Mouse (Mus musculus): ENCODE results near the gene Nr2c2.
A peak's percentile ranks its signal among the peaks of the same experiment; 100 is the strongest.
"Not testable (repeated sequence)": the region's sequence is repeated elsewhere in the genome, so short reads cannot be mapped to it uniquely, and the experiment has no call there.

Nr2c2 gene

GRCm38 (mm10) chr6:92091130-92091591, at the start of gene Nr2c2:
Gene Nr2c2 (plus strand): TSS chr6:92091390.
- DNase-seq, result peak; percentile 92

DNA sequence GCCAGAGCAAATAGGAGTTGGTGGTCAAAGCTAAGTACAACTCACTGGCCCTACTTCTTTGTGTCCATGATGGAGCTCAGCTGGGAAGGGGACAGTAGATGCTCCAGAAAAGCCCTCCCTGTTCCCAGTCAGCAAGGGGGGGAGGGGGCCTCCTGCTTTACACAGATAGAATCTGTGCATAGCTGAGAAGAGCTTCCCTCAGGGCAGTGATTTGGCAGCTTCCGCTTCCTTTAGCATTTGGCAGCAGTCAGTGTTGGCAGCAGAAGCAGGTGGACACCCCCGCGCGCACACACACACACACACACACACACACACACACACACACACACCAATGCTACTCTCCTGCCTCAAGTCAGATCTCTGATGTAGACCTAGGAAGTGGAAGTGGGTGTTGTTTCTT, 49.1 kb upstream of the Nr2c2 start:
- peak; percentile 65 for DNase-seq

DNA sequence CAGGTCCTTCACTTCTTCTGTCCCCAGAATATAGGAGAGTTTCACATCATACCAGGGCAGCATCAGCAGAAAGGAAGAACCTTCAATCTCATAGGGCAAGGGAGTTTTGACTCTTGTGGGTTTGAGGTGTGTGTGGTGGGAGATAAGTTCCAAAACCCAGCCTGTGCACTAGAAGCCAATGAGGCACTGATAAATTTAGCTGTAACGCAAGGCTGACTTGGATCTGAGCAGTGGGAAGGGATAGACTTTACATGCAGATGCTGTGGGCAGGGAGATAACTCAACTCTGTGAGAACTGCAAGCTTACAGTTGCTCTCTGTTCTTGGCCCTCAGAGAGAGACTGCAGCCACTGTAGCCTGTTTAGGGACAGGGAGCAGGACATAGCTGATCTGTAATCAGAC, 48.3 kb upstream of the Nr2c2 start:
- DNase-seq, result no peak

DNA sequence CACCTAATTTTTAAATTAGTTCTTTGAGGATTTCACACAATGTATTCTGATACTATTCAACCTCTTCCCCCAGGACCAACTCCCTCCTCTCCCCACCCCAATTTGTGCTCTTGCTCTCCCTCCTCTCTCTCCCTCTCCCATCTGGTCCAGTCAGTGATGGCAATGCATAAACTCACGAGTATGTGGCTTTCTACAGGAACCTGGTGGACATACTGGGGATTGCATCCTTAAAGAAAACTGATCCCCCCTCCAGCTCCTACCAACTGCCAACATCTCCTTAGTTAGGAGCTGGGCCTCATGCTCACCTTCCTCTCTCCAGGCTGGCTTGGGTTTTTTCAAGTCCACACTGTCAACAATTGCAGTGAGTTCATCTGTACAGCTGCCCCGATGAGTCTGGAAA, 33.4 kb upstream of the Nr2c2 start:
- DNase-seq, result no peak

- no peak for DNase-seq
These were observed 29.5 kb upstream of the Nr2c2 start for GRCm38 (mm10) chr6:92061725-92062124.

DNA sequence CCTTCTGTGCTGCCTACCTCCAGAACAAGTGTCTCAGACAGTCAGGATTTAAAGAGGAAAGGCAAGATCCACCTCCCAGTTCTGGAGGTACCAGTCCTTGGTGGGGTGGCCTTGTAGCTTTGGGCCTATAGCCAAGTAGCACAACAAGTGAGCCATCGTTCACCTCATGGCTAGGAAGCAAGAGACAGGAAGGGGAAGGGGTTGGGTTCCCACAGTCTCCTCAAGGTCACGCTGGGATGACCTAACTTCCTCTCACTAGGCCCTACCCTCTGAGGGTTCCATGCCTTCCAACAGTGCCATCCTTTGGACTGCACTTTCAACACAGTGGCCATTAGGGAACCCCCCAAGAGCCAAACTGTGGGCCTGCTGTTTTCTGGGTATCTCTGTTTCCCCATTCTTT, 27.7 kb upstream of the Nr2c2 start:
- DNase-seq, result peak; percentile 39

DNA sequence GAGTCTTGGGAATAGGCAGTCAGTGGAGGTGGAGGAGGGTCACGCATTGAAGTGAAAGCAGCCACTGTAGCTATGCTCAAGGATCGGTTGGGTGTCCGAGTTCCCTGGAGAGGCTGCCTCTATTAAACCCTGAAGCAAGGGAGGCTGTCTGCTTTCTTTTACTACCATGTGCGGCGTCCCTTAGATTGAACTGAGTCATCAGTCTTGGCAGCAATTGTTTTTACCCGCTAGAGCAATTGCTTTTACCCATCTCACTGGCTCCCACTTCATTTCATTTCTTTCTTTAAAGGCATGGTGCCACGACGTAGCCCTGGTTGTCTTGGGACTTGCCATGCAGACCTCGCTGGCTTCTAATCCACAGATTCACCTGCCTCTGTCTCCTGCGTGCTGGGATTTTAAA, 27.1 kb upstream of the Nr2c2 start:
- no peak for DNase-seq

DNA sequence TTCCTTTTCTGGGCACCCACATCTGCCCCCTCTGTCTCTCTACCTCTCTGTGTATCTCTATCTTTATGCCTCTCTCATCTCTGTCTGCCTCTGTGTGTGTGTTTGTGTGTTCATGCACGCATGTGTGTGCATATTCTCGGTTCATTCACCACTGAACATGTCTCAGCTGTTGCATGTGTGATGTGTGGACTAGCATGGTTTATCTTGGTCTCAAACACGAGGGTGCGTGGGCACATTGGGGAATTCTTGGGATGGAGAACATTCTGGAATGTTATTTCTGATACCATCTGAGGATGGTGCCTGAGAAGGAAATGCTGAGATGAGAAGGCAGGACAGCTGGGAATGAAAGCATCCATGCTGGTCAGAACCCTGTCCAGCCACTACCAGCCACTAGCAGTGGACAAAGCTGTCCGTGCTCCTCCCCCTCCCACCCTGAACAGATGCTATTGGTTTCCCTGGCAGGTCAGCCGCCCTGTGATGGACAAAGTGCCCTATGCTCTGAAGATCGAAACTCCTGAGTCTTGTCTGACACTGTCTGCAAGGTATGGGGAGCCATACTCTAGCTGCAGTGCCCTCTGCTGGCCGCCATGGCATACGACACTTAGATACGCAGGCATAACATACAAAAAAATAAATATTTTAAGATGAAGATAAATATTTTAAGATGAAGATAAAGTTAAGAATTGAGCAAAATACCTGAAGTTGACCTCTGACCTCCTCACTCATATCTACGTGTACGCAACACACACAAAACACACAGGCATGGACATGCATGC, 25.3 kb upstream of the Nr2c2 start:
- peak; percentile 57 for DNase-seq

GRCm38 (mm10) chr6:92067146-92067790, 23.9 kb upstream of the Nr2c2 start:
- peak; percentile 84 for DNase-seq

DNA sequence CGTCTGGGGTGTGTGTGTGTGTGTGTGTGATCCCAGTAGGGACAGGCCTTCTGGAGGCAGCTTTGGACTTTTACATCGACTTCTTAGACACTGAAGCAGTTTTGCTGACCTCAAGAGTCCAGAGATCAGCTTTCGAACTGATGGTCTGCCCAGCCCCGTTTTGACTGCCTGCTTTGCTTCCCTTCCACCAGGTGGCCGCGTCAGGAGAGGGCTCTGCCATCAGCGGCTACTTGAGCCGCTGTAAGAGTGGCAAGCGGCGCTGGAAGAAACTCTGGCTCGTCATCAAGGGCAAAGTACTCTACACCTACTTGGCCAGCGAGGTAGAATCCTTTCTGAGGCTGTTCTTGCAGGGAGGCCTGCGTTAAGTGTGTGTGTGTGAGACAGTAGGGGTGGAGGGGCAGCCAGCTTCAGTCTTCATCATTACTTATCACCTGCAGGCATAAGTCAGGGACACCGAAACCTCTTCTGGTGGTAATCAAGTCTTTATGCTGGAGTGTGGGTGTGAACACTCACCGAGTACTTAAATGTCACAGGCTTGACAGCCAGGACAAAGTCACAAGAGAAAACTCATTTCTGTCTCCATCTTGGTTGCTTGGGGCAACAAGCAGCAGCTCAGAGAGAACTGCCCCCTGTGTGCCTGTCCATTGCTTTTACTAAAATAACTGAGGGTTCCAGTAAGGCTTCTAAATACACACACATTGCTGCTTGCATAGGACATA, 19.9 kb upstream of the Nr2c2 start:
- DNase-seq, result peak; percentile 70

DNA sequence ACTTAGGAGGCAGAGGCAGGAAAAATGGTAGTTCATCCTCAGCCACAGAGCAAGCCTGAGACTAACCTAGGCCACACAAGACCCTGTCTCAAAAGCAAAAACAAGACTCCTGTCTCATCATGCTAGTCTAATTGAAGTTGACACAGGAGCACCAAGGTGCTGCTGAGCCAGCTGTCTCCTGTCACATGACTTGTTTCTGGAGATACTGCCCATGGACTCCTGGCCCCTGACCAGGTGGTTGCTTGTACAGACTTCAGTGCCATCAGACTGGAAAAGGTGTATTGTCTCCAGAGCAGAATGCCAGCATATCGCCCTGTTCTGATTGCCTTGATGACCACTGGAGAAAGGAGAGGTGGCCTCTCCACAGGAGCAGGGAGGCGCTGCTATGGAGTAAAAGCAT, 10.5 kb upstream of the Nr2c2 start:
- no peak for DNase-seq

GRCm38 (mm10) chr6:92082756-92083155, 8.4 kb upstream of the Nr2c2 start:
- DNase-seq, result no peak

DNA sequence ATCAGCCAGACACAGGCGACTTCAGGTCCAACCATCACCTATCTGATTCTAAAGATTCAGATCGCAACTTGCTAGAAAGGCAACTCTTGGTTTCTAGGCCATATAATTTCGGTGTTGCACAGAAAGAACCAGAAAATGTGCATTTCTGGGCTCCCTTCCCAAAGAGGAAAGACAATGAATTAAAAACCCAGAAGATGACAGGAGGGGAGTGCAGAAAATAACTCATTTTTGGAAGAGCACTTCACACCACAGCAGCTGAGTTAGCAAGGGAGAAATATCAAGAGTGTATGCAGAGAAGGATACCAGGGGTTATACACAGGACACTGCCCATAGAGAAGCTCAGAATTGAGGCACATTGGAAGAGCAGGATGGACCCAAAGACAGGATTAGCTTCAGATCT, 6.3 kb upstream of the Nr2c2 start:
- DNase-seq, result no peak

- not testable (repeated sequence) for DNase-seq
These were observed 2.0 kb upstream of the Nr2c2 start for GRCm38 (mm10) chr6:92089141-92089540.

GRCm38 (mm10) chr6:92089982-92090381, 1.2 kb upstream of the Nr2c2 start:
- no peak for DNase-seq

- no peak for DNase-seq
These were observed 693 bp upstream of the Nr2c2 start for GRCm38 (mm10) chr6:92090497-92090896.

GRCm38 (mm10) chr6:92091767-92092489, 738 bp downstream of the Nr2c2 start:
- DNase-seq, result peak; percentile 100

GRCm38 (mm10) chr6:92092737-92093136, 1.5 kb downstream of the Nr2c2 start:
- no peak for DNase-seq

- DNase-seq, result no peak
These were observed 2.7 kb downstream of the Nr2c2 start for GRCm38 (mm10) chr6:92093869-92094268.

GRCm38 (mm10) chr6:92100679-92101360, 9.6 kb downstream of the Nr2c2 start:
- no peak for DNase-seq

DNA sequence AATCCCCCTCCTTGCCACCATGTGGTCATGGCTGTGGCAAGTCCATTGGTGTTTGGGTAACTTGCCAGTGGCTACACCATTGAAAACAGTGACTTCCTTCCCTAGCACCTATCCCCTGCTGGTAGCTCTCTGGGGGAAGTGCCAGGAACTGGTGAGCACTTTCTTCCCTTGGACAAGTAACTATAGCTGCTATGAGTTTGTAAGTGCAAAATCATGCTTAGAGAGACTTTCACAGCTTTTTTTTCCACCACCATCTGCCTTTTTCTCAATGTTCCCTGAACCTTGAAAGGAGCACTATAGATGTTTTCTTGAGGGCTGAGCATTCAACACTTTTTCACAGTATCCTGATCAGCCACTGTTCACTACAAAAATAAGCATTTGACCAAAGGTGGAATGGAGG, 33.4 kb downstream of the Nr2c2 start:
- DNase-seq, result no peak

DNA sequence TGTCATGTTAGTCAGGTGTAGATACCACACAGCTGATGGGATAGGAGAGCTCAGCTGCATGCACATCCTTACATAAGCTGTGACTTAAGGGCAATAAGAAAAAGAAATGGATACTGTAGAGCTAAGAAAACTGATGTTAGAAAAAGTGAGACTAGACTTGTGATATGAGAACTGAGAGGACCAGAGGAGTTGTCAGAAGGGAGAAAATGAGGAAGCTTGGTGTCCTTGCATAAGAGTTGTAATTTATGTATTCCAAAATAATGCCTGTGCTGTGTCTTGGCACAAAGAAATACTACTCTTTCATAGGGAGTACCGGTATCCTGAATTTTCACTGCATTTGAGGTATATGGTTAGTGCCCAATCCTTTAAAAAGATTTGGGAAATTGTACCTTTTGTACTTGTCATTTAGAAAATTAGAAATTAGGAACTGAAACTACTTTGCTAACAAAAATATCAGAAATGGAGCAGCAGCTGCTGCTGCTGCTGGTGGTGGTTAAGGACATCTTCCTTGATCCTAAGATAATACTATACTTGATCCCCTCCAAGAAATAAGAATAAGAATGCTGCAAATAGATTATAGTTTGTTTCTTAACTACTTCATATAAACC, 35.8 kb downstream of the Nr2c2 start:
- DNase-seq, result no peak
